Mouse (Mus musculus) intestine, postnatal 0 days (tissue): ENCODE data around the gene Ern1. TPM values are rescaled to one million over a fixed set of nuclear protein-coding genes. Genes with fewer than 3 reads are reported as not detected.

Experiments
- ATAC-seq: fragments of 200-750 bp; cut with Nextera tagmentation; 2 replicates; pipeline ENCODE4 v1.8.0; 2017; ENCODE audit warnings: mild to moderate bottlenecking, moderate TSS enrichment, moderate library complexity
- H3K27ac ChIP-seq: fragments of 300-500 bp; sonication (generic); 2 replicates; pipeline ENCODE4 v1.5.1; 2014; ENCODE audit warnings: mild to moderate bottlenecking, low read depth, low read length, moderate library complexity
- H3K27me3 ChIP-seq: fragments of 300-500 bp; sonication (generic); replicated peaks from 2 replicates; pipeline ENCODE4 v1.6.1; 2014; ENCODE audit warnings: low read length, mixed read lengths; ENCODE audit not compliant: control insufficient read depth, insufficient read depth
- H3K36me3 ChIP-seq: fragments of 300-500 bp; sonication (generic); 2 replicates; pipeline ENCODE4 v1.6.1; 2014; ENCODE audit warnings: mild to moderate bottlenecking, moderate library complexity; ENCODE audit not compliant: control insufficient read depth, insufficient read depth
- H3K4me1 ChIP-seq: fragments of 300-500 bp; sonication (generic); replicated peaks from 2 replicates; pipeline ENCODE4 v1.6.1; 2014; ENCODE audit warnings: antibody characterized with exemption, low read length, mixed read lengths; ENCODE audit not compliant: control insufficient read depth, insufficient read depth
- H3K4me2 ChIP-seq: fragments of 300-500 bp; sonication (generic); replicated peaks from 2 replicates; pipeline ENCODE4 v1.6.1; 2014; ENCODE audit warnings: low read depth, mild to moderate bottlenecking, moderate library complexity
- H3K4me3 ChIP-seq: fragments of 300-500 bp; sonication (generic); 2 replicates; pipeline ENCODE4 v1.5.1; 2014; ENCODE audit warnings: low read depth, low read length
- H3K9ac ChIP-seq: fragments of 300-500 bp; sonication (generic); 2 replicates; pipeline ENCODE4 v1.6.1; 2014; ENCODE audit warnings: mild to moderate bottlenecking, low read depth, low read length
- H3K9me3 ChIP-seq: fragments of 300-500 bp; sonication (generic); 2 replicates; pipeline ENCODE4 v1.6.1; 2016; ENCODE audit warnings: mixed run types; ENCODE audit not compliant: control insufficient read depth
- CTCF ChIP-seq: sonication (generic); IDR thresholded peaks from 2 replicates; pipeline ENCODE4 v1.5.1; 2016; ENCODE audit warnings: low read depth, mild to moderate bottlenecking, control low read depth, antibody characterized with exemption, moderate library complexity
- WGBS: fragments of 180-500 bp; shearing (Covaris S2); extraction: QIAGEN DNeasy Blood & Tissue Kit; methylation state at CpG from one replicate; pipeline ENCODE4 v1.1.7; 2014; 5-methylcytosine and 5-hydroxymethylcytosine counted together
- polyA plus RNA-seq: library from polyadenylated mRNA; unstranded; fragments of >200 nt; fragmentation: Nextera tagmentation; extraction: Ambion mirVana; gene quantifications from 2 replicates; pipeline ENCODE4 v1.2.1, GENCODE M21; 2015

The Ern1 gene
- polyA plus RNA-seq, 1 experiment from 2014 or later: 1.6 TPM

- no peak for ATAC-seq
- Histone ChIP-seq H3K36me3 (peaks cover 7% of the 10 kb centered on the region; the same call in 1 of the 2 replicates), H3K4me2 (no peak overlapping the region), H3K27ac (no peak overlapping the region), H3K4me3 (no peak overlapping the region), H3K4me1 (no peaks in the 10 kb centered on the region), H3K27me3 (no peaks in the 10 kb centered on the region), H3K9me3 (no peaks in the 10 kb centered on the region), H3K9ac (no peak overlapping the region)
- 63% methylated on average over 4 of the region's 4 CpGs for WGBS
- TF ChIP-seq CTCF: no peak
These were observed 94.4 kb downstream of the Ern1 start for GRCm38 (mm10) chr11:106393331-106393616.

GRCm38 (mm10) chr11:106392597-106393330 lies 94.9 kb downstream of the Ern1 start:
- Histone ChIP-seq H3K9me3 (no peaks in the 10 kb centered on the region), H3K36me3 (peaks cover 2% of the 10 kb centered on the region; the same call in 1 of the 2 replicates), H3K27ac (no peak overlapping the region), H3K9ac (no peak overlapping the region), H3K4me2 (no peak overlapping the region), H3K4me3 (no peak overlapping the region), H3K27me3 (no peaks in the 10 kb centered on the region), H3K4me1 (no peaks in the 10 kb centered on the region)
- TF ChIP-seq CTCF: no peak
- WGBS: 47% methylated on average over 7 of the region's 7 CpGs
- ATAC-seq: no peak

GRCm38 (mm10) chr11:106391546-106392188 lies 96.0 kb downstream of the Ern1 start:
- no peak; the same call in 1 of the 2 replicates for ATAC-seq
- H3K4me2 ChIP-seq: no peak overlapping the region
- H3K9ac ChIP-seq: no peak overlapping the region
- no peaks in the 10 kb centered on the region for H3K27me3 ChIP-seq
- no peak overlapping the region for H3K27ac ChIP-seq
- WGBS: 31% methylated on average over 6 of the region's 6 CpGs
- TF ChIP-seq CTCF: peak; percentile 98
- no peaks in the 10 kb centered on the region for H3K9me3 ChIP-seq
- no peaks in the 10 kb centered on the region; the same call in 1 of the 2 replicates for H3K36me3 ChIP-seq
- no peak overlapping the region for H3K4me3 ChIP-seq
- no peaks in the 10 kb centered on the region for H3K4me1 ChIP-seq

GRCm38 (mm10) chr11:106390757-106391156 lies 96.9 kb downstream of the Ern1 start:
- H3K27ac ChIP-seq: no peak overlapping the region
- 32% methylated on average over 3 of the region's 3 CpGs for WGBS

GRCm38 (mm10) chr11:106389611-106390010 lies 98.0 kb downstream of the Ern1 start:
- no peak overlapping the region for H3K27ac ChIP-seq
- ATAC-seq: no peak
- H3K9ac ChIP-seq: no peak overlapping the region
- no peak overlapping the region for H3K4me3 ChIP-seq
- 21% methylated on average over 3 of the region's 3 CpGs for WGBS
- no peak for TF ChIP-seq CTCF
- H3K36me3 ChIP-seq: no peaks in the 10 kb centered on the region; the same call in 1 of the 2 replicates
- no peaks in the 10 kb centered on the region for H3K27me3 ChIP-seq
- H3K4me1 ChIP-seq: no peaks in the 10 kb centered on the region
- H3K9me3 ChIP-seq: no peaks in the 10 kb centered on the region
- H3K4me2 ChIP-seq: no peak overlapping the region

More at GRCm38 (mm10) chr11:106390757-106391156, 96.9 kb downstream of the Ern1 start:
- Histone ChIP-seq H3K9ac (no peak overlapping the region), H3K9me3 (no peaks in the 10 kb centered on the region), H3K36me3 (no peaks in the 10 kb centered on the region; the same call in 1 of the 2 replicates), H3K4me2 (no peak overlapping the region), H3K4me1 (no peaks in the 10 kb centered on the region), H3K27me3 (no peaks in the 10 kb centered on the region), H3K4me3 (no peak overlapping the region)
- TF ChIP-seq CTCF: no peak
- ATAC-seq: no peak

GRCm38 (mm10) chr11:106387791-106388216 lies 99.8 kb downstream of the Ern1 start, which contains the start of gene Icam2:
Gene Icam2, minus strand, starts transcription at chr11:106388075.
- Histone ChIP-seq H3K36me3 (no peaks in the 10 kb centered on the region), H3K9me3 (no peaks in the 10 kb centered on the region), H3K4me1 (no peaks in the 10 kb centered on the region), H3K9ac (no peak within 1 kb of the TSS), H3K4me2 (no peak within 1 kb of the TSS), H3K4me3 (no peak within 1 kb of the TSS), H3K27me3 (no peaks in the 10 kb centered on the region), H3K27ac (no peak within 1 kb of the TSS)
- 80% methylated on average over 6 of the region's 6 CpGs for WGBS
- TF ChIP-seq CTCF: no peak
- no peak for ATAC-seq
